Mouse (Mus musculus) embryonic fibroblast, embryonic 13.5 days (primary cell): ENCODE data around the gene Nlrc5. TPM values are rescaled to one million over a fixed set of nuclear protein-coding genes. Genes with fewer than 3 reads are reported as not detected.

Experiments
- H3K27ac ChIP-seq: 2 replicates; pipeline ENCODE4 v1.5.1; 2012; ENCODE audit warnings: low read length, control low read depth, inconsistent platforms; ENCODE audit not compliant: insufficient read depth
- H3K4me1 ChIP-seq: 2 replicates; pipeline ENCODE4 v1.6.1; 2011; ENCODE audit warnings: low read length; ENCODE audit not compliant: control insufficient read depth, insufficient read depth
- H3K4me3 ChIP-seq: 2 replicates; pipeline ENCODE4 v1.5.1; 2011; ENCODE audit warnings: mild to moderate bottlenecking, control low read depth, low read length; ENCODE audit not compliant: insufficient read depth
- CTCF ChIP-seq: IDR thresholded peaks from 2 replicates; pipeline ENCODE4 v1.5.1; 2011; ENCODE audit warnings: mild to moderate bottlenecking, control low read depth, low read length, moderate library complexity, borderline replicate concordance; ENCODE audit not compliant: insufficient read depth
- POLR2A ChIP-seq: IDR thresholded peaks from 2 replicates; pipeline ENCODE4 v1.6.1; 2011; ENCODE audit warnings: low read depth, mild to moderate bottlenecking, control low read depth, low read length, moderate library complexity
- polyA plus RNA-seq: library from polyadenylated mRNA; stranded (reverse); fragments of >200 nt; gene quantifications from 2 replicates; pipeline ENCODE4 v1.2.4, GENCODE M21; 2011; ENCODE audit warnings: low read depth; ENCODE audit not compliant: missing spikeins, insufficient read length

The Nlrc5 gene
- polyA plus RNA-seq, 1 experiment: 6.2 TPM

GRCm38 (mm10) chr8:94516209-94516593 is 82.0 kb downstream of the Nlrc5 start:
- Histone ChIP-seq H3K4me3 (no peak overlapping the region), H3K27ac (no peak overlapping the region), H3K4me1 (no peaks in the 10 kb centered on the region; the same call in 1 of the 2 replicates)
- no peak for TF ChIP-seq CTCF

GRCm38 (mm10) chr8:94516766-94517165 is 82.6 kb downstream of the Nlrc5 start:
- Histone ChIP-seq H3K4me3 (no peak overlapping the region), H3K27ac (peak overlapping the region; percentile 95), H3K4me1 (no peaks in the 10 kb centered on the region; the same call in 1 of the 2 replicates)
- TF ChIP-seq CTCF: no peak
- no peak for TF ChIP-seq POLR2A

GRCm38 (mm10) chr8:94518331-94518730 is 84.2 kb downstream of the Nlrc5 start:
- no peak overlapping the region for H3K4me3 ChIP-seq
- no peak overlapping the region for H3K27ac ChIP-seq
- TF ChIP-seq CTCF (no peak), POLR2A (no peak)
- H3K4me1 ChIP-seq: no peaks in the 10 kb centered on the region; the same call in 1 of the 2 replicates

- H3K27ac ChIP-seq: no peak overlapping the region
- no peak overlapping the region for H3K4me3 ChIP-seq
- TF ChIP-seq POLR2A (no peak), CTCF (no peak)
- no peaks in the 10 kb centered on the region; the same call in 1 of the 2 replicates for H3K4me1 ChIP-seq
These were observed 84.9 kb downstream of the Nlrc5 start for GRCm38 (mm10) chr8:94519021-94519420.

- no peak for TF ChIP-seq POLR2A
- TF ChIP-seq CTCF: no peak
- Histone ChIP-seq H3K4me1 (no peaks in the 10 kb centered on the region; the same call in 1 of the 2 replicates), H3K4me3 (no peak overlapping the region), H3K27ac (no peak overlapping the region)
These were observed 87.3 kb downstream of the Nlrc5 start for GRCm38 (mm10) chr8:94521481-94521880.

- Histone ChIP-seq H3K4me1 (no peaks in the 10 kb centered on the region), H3K27ac (no peak overlapping the region), H3K4me3 (no peak overlapping the region)
- TF ChIP-seq CTCF (no peak), POLR2A (no peak)
These were observed 88.3 kb downstream of the Nlrc5 start for GRCm38 (mm10) chr8:94522482-94522881.

- TF ChIP-seq CTCF (no peak), POLR2A (no peak)
- Histone ChIP-seq H3K4me3 (no peak overlapping the region), H3K27ac (no peak overlapping the region), H3K4me1 (no peaks in the 10 kb centered on the region)
These were observed 90.4 kb downstream of the Nlrc5 start for GRCm38 (mm10) chr8:94524554-94524953.

- no peak for TF ChIP-seq CTCF
- no peak for TF ChIP-seq POLR2A
- Histone ChIP-seq H3K4me3 (no peak overlapping the region), H3K27ac (no peak overlapping the region), H3K4me1 (0 out of 2 replicates have a peak, but pooled peaks cover 2% of the 10 kb centered on the region)
These were observed 93.0 kb downstream of the Nlrc5 start for GRCm38 (mm10) chr8:94527178-94527577.

- H3K4me1 ChIP-seq: 0 out of 2 replicates have a peak, but pooled peaks cover 2% of the 10 kb centered on the region
- no peak overlapping the region for H3K4me3 ChIP-seq
- H3K27ac ChIP-seq: no peak overlapping the region
- TF ChIP-seq CTCF (peak; percentile 48; the same call in 1 of the 2 replicates), POLR2A (no peak)
These were observed 94.1 kb downstream of the Nlrc5 start for GRCm38 (mm10) chr8:94528245-94528644.

- Histone ChIP-seq H3K4me3 (no peak overlapping the region), H3K4me1 (0 out of 2 replicates have a peak, but pooled peaks cover 2% of the 10 kb centered on the region), H3K27ac (no peak overlapping the region)
- no peak for TF ChIP-seq POLR2A
- no peak for TF ChIP-seq CTCF
These were observed 95.7 kb downstream of the Nlrc5 start for GRCm38 (mm10) chr8:94529875-94530274.

- Histone ChIP-seq H3K4me3 (no peak overlapping the region), H3K27ac (no peak overlapping the region), H3K4me1 (0 out of 2 replicates have a peak, but pooled peaks cover 2% of the 10 kb centered on the region)
- TF ChIP-seq CTCF: no peak
These were observed 96.5 kb downstream of the Nlrc5 start for GRCm38 (mm10) chr8:94530643-94531042.
